Mouse (Mus musculus): ENCODE data around the gene Psme1. TPM values are rescaled to one million over a fixed set of nuclear protein-coding genes. Genes with fewer than 3 reads are reported as not detected.

Gene Psme1
- polyA plus RNA-seq, 1 experiment from 2014 or later, result 154 TPM

Other genes with a start within 250 kb of the Psme1 start
- gene Dhrs4, start 99.4 kb upstream of the Psme1 start, polyA plus RNA-seq (2015; fragmentation: Nextera tagmentation; extraction: Ambion mirVana), result 65.5 and 70.4 TPM in 2 replicates
- gene Carmil3, start 87.5 kb upstream of the Psme1 start, polyA plus RNA-seq (2015; fragmentation: Nextera tagmentation; extraction: Ambion mirVana), result 21.7 and 23.3 TPM in 2 replicates
- 1.5 and 2.0 TPM in 2 replicates for gene Cpne6, start 67.7 kb upstream of the Psme1 start, polyA plus RNA-seq (2015; fragmentation: Nextera tagmentation; extraction: Ambion mirVana)
- gene Nrl, start 53.1 kb upstream of the Psme1 start, polyA plus RNA-seq (2015; fragmentation: Nextera tagmentation; extraction: Ambion mirVana), result not detected in 2 replicates
- 17.9 and 18.1 TPM in 2 replicates for gene Pck2, start 37.9 kb upstream of the Psme1 start, polyA plus RNA-seq (2015; fragmentation: Nextera tagmentation; extraction: Ambion mirVana)
- 108 and 115 TPM in 2 replicates for gene Dcaf11, start 18.1 kb upstream of the Psme1 start, polyA plus RNA-seq (2015; fragmentation: Nextera tagmentation; extraction: Ambion mirVana)
- 0.63 TPM in 1 of 2 replicates, not detected in the other for gene A730061H03Rik, start 17.7 kb upstream of the Psme1 start, polyA plus RNA-seq (2015; fragmentation: Nextera tagmentation; extraction: Ambion mirVana)
- gene Fitm1, start 2.5 kb upstream of the Psme1 start, polyA plus RNA-seq (2015; fragmentation: Nextera tagmentation; extraction: Ambion mirVana), result not detected in 2 replicates
- gene Emc9, start 7.2 kb downstream of the Psme1 start, polyA plus RNA-seq (2015; fragmentation: Nextera tagmentation; extraction: Ambion mirVana), result 8.2 and 8.8 TPM in 2 replicates
- 200 and 206 TPM in 2 replicates for gene Psme2, start 13.0 kb downstream of the Psme1 start, polyA plus RNA-seq (2015; fragmentation: Nextera tagmentation; extraction: Ambion mirVana)
- 13.3 and 22.0 TPM in 2 replicates for gene Rnf31, start 13.6 kb downstream of the Psme1 start, polyA plus RNA-seq (2015; fragmentation: Nextera tagmentation; extraction: Ambion mirVana)
- 6.9 and 7.2 TPM in 2 replicates for gene Irf9, start 25.4 kb downstream of the Psme1 start, polyA plus RNA-seq (2015; fragmentation: Nextera tagmentation; extraction: Ambion mirVana)
- gene Rec8, start 39.9 kb downstream of the Psme1 start, polyA plus RNA-seq (2015; fragmentation: Nextera tagmentation; extraction: Ambion mirVana), result 7.9 and 9.3 TPM in 2 replicates
- 65.5 and 76.0 TPM in 2 replicates for gene Ipo4, start 57.8 kb downstream of the Psme1 start, polyA plus RNA-seq (2015; fragmentation: Nextera tagmentation; extraction: Ambion mirVana)
- gene Gm49378, start 59.8 kb downstream of the Psme1 start, polyA plus RNA-seq (2015; fragmentation: Nextera tagmentation; extraction: Ambion mirVana), result 1.1 and 1.5 TPM in 2 replicates
- gene Tm9sf1, start 65.7 kb downstream of the Psme1 start, polyA plus RNA-seq (2015; fragmentation: Nextera tagmentation; extraction: Ambion mirVana), result 64.3 and 71.3 TPM in 2 replicates
- 0.57 and 0.67 TPM in 2 replicates for gene Tssk4, start 72.1 kb downstream of the Psme1 start, polyA plus RNA-seq (2015; fragmentation: Nextera tagmentation; extraction: Ambion mirVana)
- gene Mdp1, start 82.4 kb downstream of the Psme1 start, polyA plus RNA-seq (2015; fragmentation: Nextera tagmentation; extraction: Ambion mirVana), result 66.3 and 70.1 TPM in 2 replicates
- gene Gmpr2, start 93.8 kb downstream of the Psme1 start, polyA plus RNA-seq (2015; fragmentation: Nextera tagmentation; extraction: Ambion mirVana), result 57.5 and 60.4 TPM in 2 replicates
- 665 and 692 TPM in 2 replicates for gene Nedd8, start 94.0 kb downstream of the Psme1 start, polyA plus RNA-seq (2015; fragmentation: Nextera tagmentation; extraction: Ambion mirVana)
- gene Tinf2, start 103.7 kb downstream of the Psme1 start, polyA plus RNA-seq (2015; fragmentation: Nextera tagmentation; extraction: Ambion mirVana), result 45.1 and 51.6 TPM in 2 replicates
- 0.13 and 0.21 TPM in 2 replicates for gene Tgm1, start 135.8 kb downstream of the Psme1 start, polyA plus RNA-seq (2015; fragmentation: Nextera tagmentation; extraction: Ambion mirVana)
- 33.5 and 37.8 TPM in 2 replicates for gene Rabggta, start 144.1 kb downstream of the Psme1 start, polyA plus RNA-seq (2015; fragmentation: Nextera tagmentation; extraction: Ambion mirVana)
- gene Dhrs1, start 167.6 kb downstream of the Psme1 start, polyA plus RNA-seq (2015; fragmentation: Nextera tagmentation; extraction: Ambion mirVana), result 77.1 and 78.8 TPM in 2 replicates
- 44.4 and 46.4 TPM in 2 replicates for gene Nop9, start 167.6 kb downstream of the Psme1 start, polyA plus RNA-seq (2015; fragmentation: Nextera tagmentation; extraction: Ambion mirVana)
- 0.20 and 0.23 TPM in 2 replicates for gene Cideb, start 180.3 kb downstream of the Psme1 start, polyA plus RNA-seq (2015; fragmentation: Nextera tagmentation; extraction: Ambion mirVana)
- 0.18 and 0.29 TPM in 2 replicates for gene Ltb4r2, start 183.3 kb downstream of the Psme1 start, polyA plus RNA-seq (2015; fragmentation: Nextera tagmentation; extraction: Ambion mirVana)
- 0.45 TPM in 1 of 2 replicates, not detected in the other for gene Ltb4r1, start 187.8 kb downstream of the Psme1 start, polyA plus RNA-seq (2015; fragmentation: Nextera tagmentation; extraction: Ambion mirVana)
- 3.6 and 5.4 TPM in 2 replicates for gene Adcy4, start 206.0 kb downstream of the Psme1 start, polyA plus RNA-seq (2015; fragmentation: Nextera tagmentation; extraction: Ambion mirVana)
- gene Ripk3, start 210.7 kb downstream of the Psme1 start, polyA plus RNA-seq (2015; fragmentation: Nextera tagmentation; extraction: Ambion mirVana), result 2.1 and 2.4 TPM in 2 replicates
- gene Nfatc4, start 245.0 kb downstream of the Psme1 start, polyA plus RNA-seq (2015; fragmentation: Nextera tagmentation; extraction: Ambion mirVana), result 17.0 and 18.9 TPM in 2 replicates

Data from forebrain, embryonic 13.5 days (tissue).